Mouse (Mus musculus) right cerebral cortex, adult 18-20 months (tissue): ENCODE results near the gene Stk24.

Source experiments
- DNase-seq: peaks from one replicate; pipeline ENCODE4 v3.0.0; 2022; ENCODE audit warnings: mixed read lengths

The Stk24 gene

GRCm38 (mm10) chr14:121255469-121255868 lies 124.3 kb downstream of the Stk24 start:
- no peak for DNase-seq

DNA sequence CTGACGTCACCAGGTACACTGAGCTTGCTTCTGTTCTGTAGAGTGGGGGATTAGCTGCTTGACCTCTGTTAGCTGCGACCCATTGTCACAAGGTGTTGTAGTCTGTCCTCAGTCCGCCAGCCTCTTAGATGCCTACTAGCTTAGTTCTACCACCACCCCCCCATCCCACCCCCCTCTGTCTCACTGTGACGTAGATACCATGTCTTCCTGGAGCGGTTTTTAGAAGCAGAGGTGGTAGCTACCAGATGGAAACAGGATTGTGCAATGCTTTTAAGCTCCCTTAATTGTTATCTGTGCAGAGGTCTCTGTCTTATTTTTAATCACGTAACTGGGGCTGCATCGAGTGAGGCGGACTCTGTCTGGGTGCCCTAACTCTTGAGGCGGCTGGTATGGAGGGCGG lies 124.9 kb downstream of the Stk24 start:
- no peak for DNase-seq

DNA sequence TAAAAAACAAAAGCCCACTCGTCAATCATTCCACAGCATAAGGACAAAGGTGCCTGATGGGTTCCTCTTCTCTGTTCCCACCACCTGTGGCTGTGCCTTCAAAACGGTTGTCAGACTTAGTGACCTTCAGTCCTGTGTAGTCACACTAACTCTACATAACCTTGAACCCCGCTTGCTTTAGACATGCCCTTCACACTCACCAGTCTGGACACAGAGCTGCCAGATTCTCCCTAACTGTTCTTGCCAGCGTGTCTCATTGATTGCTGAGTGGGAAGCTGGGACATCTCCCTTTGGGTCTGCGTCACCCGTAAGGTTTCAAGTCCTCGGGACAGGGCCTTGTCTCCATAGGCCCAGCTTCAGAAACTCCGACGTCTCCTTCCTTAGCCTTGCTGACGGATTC lies 127.3 kb downstream of the Stk24 start:
- DNase-seq, result no peak

GRCm38 (mm10) chr14:121251708-121252107 lies 128.1 kb downstream of the Stk24 start:
- DNase-seq, result no peak

DNA sequence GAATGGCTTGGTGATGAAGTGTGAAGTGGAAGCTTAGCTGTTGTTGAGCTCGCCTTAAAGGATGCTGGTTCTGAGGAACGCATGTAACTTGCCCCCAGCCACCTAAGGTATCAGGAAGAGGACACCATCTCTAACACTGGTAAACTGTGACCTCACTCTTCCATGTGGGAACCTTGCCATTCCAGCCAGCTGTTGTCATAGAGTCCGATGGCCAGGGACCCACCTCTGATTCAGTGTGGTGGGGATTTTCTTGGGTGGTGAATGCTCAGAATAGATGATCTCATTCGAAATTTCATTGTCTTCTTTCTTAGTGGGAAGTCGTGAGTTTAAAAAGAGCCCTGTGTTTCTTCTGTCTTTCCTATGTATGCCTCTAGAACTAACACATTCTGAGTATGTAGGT lies 128.7 kb downstream of the Stk24 start:
- no peak for DNase-seq

DNA sequence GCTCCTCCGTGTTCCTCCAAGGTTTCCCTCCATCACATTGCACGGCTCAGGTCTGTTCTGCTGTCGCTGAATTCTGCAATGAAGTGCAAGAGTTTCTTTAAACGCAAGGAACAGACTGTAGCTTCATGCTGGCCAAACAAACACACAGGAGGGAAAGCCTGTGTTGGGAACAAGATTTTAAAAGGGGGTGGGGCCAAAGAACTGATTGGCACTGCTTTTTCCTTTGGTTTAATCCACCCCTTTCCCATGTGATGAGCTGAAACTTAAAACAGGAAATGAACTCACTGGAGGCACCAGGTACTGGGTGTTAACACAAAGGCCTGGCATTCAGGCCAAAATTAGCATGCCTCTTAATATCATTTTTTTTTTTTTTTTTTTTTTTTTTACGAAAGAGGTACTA lies 131.5 kb downstream of the Stk24 start:
- no peak for DNase-seq

GRCm38 (mm10) chr14:121247287-121247686 lies 132.5 kb downstream of the Stk24 start:
- DNase-seq, result no peak

DNA sequence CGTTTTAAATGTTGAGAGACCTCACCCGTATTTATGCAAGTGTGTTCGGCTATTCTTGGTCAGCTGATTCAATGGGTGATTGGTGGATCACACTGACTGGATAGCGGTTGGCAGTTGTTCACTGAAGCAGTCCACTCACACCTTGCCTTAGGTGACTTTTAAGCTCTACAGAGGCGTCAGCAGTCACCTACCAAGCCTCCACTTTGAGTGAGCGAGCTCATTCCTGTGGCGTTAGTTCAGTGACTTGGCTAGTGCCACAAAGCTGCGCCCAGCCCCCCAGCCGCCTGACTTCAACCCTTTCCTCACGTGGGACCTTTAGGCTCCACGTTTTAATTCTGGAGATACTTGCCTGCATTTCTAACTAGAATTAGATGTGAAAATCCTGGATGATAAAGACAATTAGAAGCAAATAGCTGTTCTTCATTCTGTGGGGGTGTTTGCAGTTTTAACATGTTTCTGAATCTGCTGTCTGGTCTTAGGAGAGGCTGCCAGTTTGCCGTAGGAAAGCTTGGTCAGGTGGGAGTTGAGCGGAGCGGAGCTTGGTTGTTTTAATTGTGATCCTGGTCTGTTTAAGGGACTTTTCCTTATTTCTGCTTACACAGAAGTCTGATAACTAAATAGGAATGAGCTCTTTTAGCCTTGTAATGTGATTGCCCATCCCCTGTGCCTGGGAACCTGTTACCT lies 133.6 kb downstream of the Stk24 start:
- DNase-seq, result no peak

DNA sequence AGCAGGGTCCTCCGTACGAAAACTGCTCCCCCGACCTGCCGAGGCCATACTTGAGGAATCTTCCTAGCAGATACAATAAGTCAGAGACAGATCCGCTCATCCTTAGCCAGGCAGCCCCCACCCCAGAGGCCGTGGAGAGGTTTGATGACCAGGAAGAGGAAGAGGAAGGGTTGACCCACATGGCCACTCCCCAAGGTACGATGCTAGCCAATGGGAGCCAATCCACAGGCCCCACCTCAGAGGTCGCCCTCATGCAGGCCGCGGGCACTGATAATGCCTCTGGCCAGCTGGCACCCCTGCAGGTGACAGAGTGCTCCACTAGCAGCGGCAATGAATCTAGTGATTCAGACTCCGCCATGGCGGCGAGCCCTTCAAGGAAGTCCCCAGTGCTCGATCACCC lies 135.7 kb downstream of the Stk24 start:
- no peak for DNase-seq

- no peak for DNase-seq
Measured at GRCm38 (mm10) chr14:121239386-121239785, 140.4 kb downstream of the Stk24 start.

DNA sequence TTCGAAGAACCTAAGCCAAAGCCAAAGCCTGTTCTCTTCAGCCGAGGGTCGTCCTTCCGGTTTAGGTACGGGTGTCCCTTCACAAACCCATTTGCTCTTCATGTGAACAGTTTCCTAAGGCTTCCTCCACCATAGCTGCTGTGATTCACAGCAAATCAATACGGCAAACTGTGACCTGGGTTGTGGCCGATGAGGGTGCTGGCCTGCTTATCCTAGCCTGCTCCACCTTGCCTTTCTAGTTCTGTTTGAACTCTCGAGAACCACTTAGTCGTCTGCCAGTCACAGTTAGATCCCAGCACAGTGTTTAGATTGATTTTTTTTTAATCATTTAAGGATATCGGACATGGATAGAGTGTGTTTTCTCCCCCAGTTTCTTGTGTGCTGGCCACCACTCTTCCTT lies 141.1 kb downstream of the Stk24 start:
- no peak for DNase-seq

DNA sequence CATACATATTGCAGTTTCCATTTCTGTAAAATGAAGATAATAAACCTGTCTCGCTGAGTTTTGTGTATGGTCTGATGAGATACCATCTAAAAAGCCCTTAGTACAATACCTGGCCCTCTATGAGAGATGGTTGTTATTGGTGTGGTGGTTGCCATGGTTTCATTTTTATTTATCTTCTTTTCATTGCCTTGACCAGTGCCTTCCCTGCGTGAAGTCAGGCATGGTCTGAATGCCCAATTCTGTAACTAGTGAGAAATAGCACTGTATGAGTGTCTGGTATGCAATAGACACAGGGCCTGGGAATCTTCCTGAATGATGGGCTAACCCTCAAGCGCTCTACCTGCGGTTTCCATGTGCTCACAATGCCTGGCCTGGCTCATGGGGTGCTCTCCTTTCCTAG lies 143.1 kb downstream of the Stk24 start:
- DNase-seq, result no peak
